Mouse (Mus musculus) midbrain, embryonic 11.5 days (tissue): ENCODE results near the gene Mgll. TPM values are rescaled to one million over a fixed set of nuclear protein-coding genes. Genes with fewer than 3 reads are reported as not detected.

ENCODE experiments used
- ATAC-seq: fragments of 200-750 bp; cut with Nextera tagmentation; 2 replicates; pipeline ENCODE4 v1.8.0; 2017; ENCODE audit warnings: moderate TSS enrichment, moderate library complexity; ENCODE audit not compliant: low FRiP score
- DNase-seq: peaks from one replicate; pipeline ENCODE4 v3.0.0; 2015; ENCODE audit warnings: low spot score; ENCODE audit errors: missing footprints
- H3K27ac ChIP-seq: fragments of 300-500 bp; sonication (generic); 2 replicates; pipeline ENCODE4 v1.5.1; 2014; ENCODE audit warnings: low read depth, low read length
- H3K27me3 ChIP-seq: fragments of 300-500 bp; sonication (generic); 2 replicates; pipeline ENCODE4 v1.6.1; 2014; ENCODE audit warnings: mild to moderate bottlenecking, low read length, moderate library complexity, mixed read lengths; ENCODE audit not compliant: control insufficient read depth, insufficient read depth
- H3K36me3 ChIP-seq: fragments of 300-500 bp; sonication (generic); 2 replicates; pipeline ENCODE4 v1.6.1; 2014; ENCODE audit warnings: mild to moderate bottlenecking, low read length, moderate library complexity, mixed read lengths; ENCODE audit not compliant: control insufficient read depth, insufficient read depth
- H3K4me1 ChIP-seq: fragments of 300-500 bp; sonication (generic); 2 replicates; pipeline ENCODE4 v1.6.1; 2014; ENCODE audit warnings: low read length; ENCODE audit not compliant: control insufficient read depth, insufficient read depth
- H3K4me2 ChIP-seq: fragments of 300-500 bp; sonication (generic); 2 replicates; pipeline ENCODE4 v1.6.1; 2014; ENCODE audit warnings: mild to moderate bottlenecking, moderate library complexity
- H3K4me3 ChIP-seq: fragments of 300-500 bp; sonication (generic); 2 replicates; pipeline ENCODE4 v1.5.1; 2014; ENCODE audit warnings: low read depth, low read length
- H3K9ac ChIP-seq: fragments of 300-500 bp; sonication (generic); 2 replicates; pipeline ENCODE4 v1.6.1; 2014; ENCODE audit warnings: low read length
- H3K9me3 ChIP-seq: fragments of 300-500 bp; sonication (generic); 2 replicates; pipeline ENCODE4 v1.6.1; 2016; ENCODE audit warnings: low read length; ENCODE audit not compliant: control insufficient read depth
- WGBS: fragments of 180-500 bp; shearing (Covaris S2); extraction: QIAGEN DNeasy Blood & Tissue Kit; methylation state at CpG from one replicate; pipeline ENCODE4 v1.1.7; 2014; 5-methylcytosine and 5-hydroxymethylcytosine counted together
- polyA plus RNA-seq: library from polyadenylated mRNA; unstranded; fragments of >200 nt; fragmentation: Nextera tagmentation; extraction: Ambion mirVana; gene quantifications from 2 replicates; pipeline ENCODE4 v1.2.1, GENCODE M21; 2014

Mgll gene
- polyA plus RNA-seq, 1 experiment from 2014 or later, result 1.7 TPM

GRCm38 (mm10) chr6:88736741-88737508, 12.7 kb downstream of the Mgll start:
- no peak overlapping the region for H3K4me3 ChIP-seq
- WGBS, result 86% methylated on average over 16 of the region's 16 CpGs
- DNase-seq, result peak; percentile 64

GRCm38 (mm10) chr6:88737509-88737888, 13.3 kb downstream of the Mgll start:
- H3K4me1 ChIP-seq, result peaks cover 3% of the 10 kb centered on the region; the same call in 1 of the 2 replicates
- 79% methylated on average over 6 of the region's 6 CpGs for WGBS
- H3K27me3 ChIP-seq, result 0 out of 2 replicates have a peak, but pooled peaks cover 2% of the 10 kb centered on the region
- ATAC-seq, result no peak
- DNase-seq, result no peak
- H3K9ac ChIP-seq, result no peak overlapping the region
- H3K9me3 ChIP-seq, result no peaks in the 10 kb centered on the region
- H3K4me2 ChIP-seq, result no peak overlapping the region
- no peaks in the 10 kb centered on the region for H3K36me3 ChIP-seq
- H3K27ac ChIP-seq, result no peak overlapping the region
- H3K4me3 ChIP-seq, result no peak overlapping the region

More at GRCm38 (mm10) chr6:88736741-88737508, 12.7 kb downstream of the Mgll start:
- Histone ChIP-seq H3K4me2 (no peak overlapping the region), H3K4me1 (peaks cover 3% of the 10 kb centered on the region; the same call in 1 of the 2 replicates), H3K27ac (no peak overlapping the region), H3K9me3 (no peaks in the 10 kb centered on the region), H3K9ac (no peak overlapping the region), H3K36me3 (no peaks in the 10 kb centered on the region), H3K27me3 (0 out of 2 replicates have a peak, but pooled peaks cover 2% of the 10 kb centered on the region)
- no peak for ATAC-seq

GRCm38 (mm10) chr6:88741041-88741440, 16.8 kb downstream of the Mgll start:
- Histone ChIP-seq H3K27me3 (0 out of 2 replicates have a peak, but pooled peaks cover 2% of the 10 kb centered on the region), H3K4me2 (no peak overlapping the region), H3K36me3 (no peaks in the 10 kb centered on the region), H3K4me1 (no peaks in the 10 kb centered on the region), H3K27ac (no peak overlapping the region), H3K9me3 (no peaks in the 10 kb centered on the region), H3K4me3 (no peak overlapping the region), H3K9ac (no peak overlapping the region)
- DNase-seq (peak; percentile 28), ATAC-seq (no peak)
- WGBS, result 93% methylated on average over 3 of the region's 3 CpGs

DNA sequence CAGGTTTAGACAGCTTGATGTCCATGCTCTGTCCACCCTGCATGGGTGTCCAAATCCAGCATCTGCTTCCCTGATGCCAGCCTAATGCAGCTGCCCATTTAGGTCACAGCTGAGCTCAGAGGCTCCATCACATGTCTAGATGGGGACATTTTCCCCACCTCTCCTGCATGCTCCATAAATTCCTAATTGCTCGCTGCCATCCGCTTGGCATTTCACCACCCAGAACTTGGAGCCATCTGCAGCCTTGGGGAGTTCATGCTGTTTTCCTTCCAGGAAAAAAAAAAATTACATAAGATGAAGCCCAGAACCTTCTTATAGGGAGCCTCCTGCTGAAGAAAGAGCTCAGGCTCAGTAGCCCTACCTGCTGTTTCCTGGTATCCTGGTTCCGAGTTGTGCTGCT, 17.6 kb downstream of the Mgll start:
- H3K36me3 ChIP-seq, result no peaks in the 10 kb centered on the region
- no peaks in the 10 kb centered on the region for H3K4me1 ChIP-seq
- no peak overlapping the region for H3K27ac ChIP-seq
- DNase-seq (peak; percentile 51), ATAC-seq (no peak)
- H3K27me3 ChIP-seq, result 0 out of 2 replicates have a peak, but pooled peaks cover 2% of the 10 kb centered on the region
- H3K4me2 ChIP-seq, result no peak overlapping the region
- no peak overlapping the region for H3K9ac ChIP-seq
- H3K4me3 ChIP-seq, result no peak overlapping the region
- H3K9me3 ChIP-seq, result no peaks in the 10 kb centered on the region
- 92% methylated on average over 3 of the region's 3 CpGs for WGBS

- ATAC-seq (no peak), DNase-seq (peak; percentile 56)
- Histone ChIP-seq H3K9ac (no peak overlapping the region), H3K9me3 (no peaks in the 10 kb centered on the region), H3K27ac (no peak overlapping the region), H3K36me3 (no peaks in the 10 kb centered on the region), H3K4me1 (no peaks in the 10 kb centered on the region), H3K4me3 (no peak overlapping the region), H3K4me2 (no peak overlapping the region), H3K27me3 (0 out of 2 replicates have a peak, but pooled peaks cover 2% of the 10 kb centered on the region)
- WGBS, result 81% methylated on average over 9 of the region's 9 CpGs
These were observed 18.2 kb downstream of the Mgll start for GRCm38 (mm10) chr6:88742286-88743011.

DNA sequence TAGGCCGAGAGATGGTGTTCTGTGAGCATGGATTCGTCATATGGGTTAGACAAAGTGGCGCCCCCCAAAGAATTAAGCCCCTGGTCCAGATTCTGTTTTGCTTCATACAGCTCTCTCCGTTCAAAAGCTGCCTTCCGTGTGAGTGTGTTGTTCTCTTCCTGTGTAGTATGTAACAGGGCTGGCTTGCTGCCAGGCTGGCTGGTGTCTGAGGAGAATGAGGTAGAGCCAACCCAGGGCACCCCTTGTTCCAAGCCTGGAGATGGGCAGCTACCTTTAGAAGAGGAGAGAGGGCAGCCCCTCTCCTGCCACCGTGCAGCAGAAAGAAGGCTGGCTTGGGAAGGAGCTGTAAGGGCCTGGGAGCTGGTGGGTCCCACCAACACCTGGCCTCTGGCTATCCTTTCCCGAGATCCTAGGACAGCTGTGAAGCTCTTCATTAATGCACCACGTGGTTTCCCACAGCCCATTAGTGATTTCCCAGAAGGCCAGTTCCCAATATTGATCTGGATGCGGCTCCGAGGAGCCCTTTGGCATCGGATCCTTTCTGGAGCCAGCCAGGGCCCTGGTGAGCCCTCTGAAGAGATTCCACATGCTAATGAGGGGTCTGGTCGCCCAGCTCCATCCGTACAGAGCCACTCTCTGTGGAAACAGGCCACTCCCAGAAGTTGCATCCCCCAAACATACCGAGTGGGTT, 19.5 kb downstream of the Mgll start:
- Histone ChIP-seq H3K4me2 (no peak overlapping the region), H3K36me3 (no peaks in the 10 kb centered on the region), H3K4me3 (no peak overlapping the region), H3K9me3 (no peaks in the 10 kb centered on the region), H3K27ac (no peak overlapping the region), H3K27me3 (no peaks in the 10 kb centered on the region), H3K9ac (no peak overlapping the region), H3K4me1 (no peaks in the 10 kb centered on the region)
- DNase-seq, result peak; percentile 82
- 74% methylated on average over 14 of the region's 14 CpGs for WGBS
- ATAC-seq, result peak; percentile 44; the same call in 1 of the 2 replicates

GRCm38 (mm10) chr6:88745027-88745426, 20.8 kb downstream of the Mgll start:
- WGBS, result 83% methylated on average over 10 of the region's 10 CpGs
- Histone ChIP-seq H3K27me3 (no peaks in the 10 kb centered on the region), H3K27ac (no peak overlapping the region), H3K4me1 (no peaks in the 10 kb centered on the region), H3K9ac (no peak overlapping the region), H3K4me2 (no peak overlapping the region), H3K4me3 (no peak overlapping the region), H3K9me3 (no peaks in the 10 kb centered on the region), H3K36me3 (no peaks in the 10 kb centered on the region)
- no peak for ATAC-seq
- DNase-seq, result peak; percentile 37

GRCm38 (mm10) chr6:88746271-88746670, 22.1 kb downstream of the Mgll start:
- H3K4me1 ChIP-seq, result no peaks in the 10 kb centered on the region
- 77% methylated on average over 8 of the region's 8 CpGs for WGBS

More at GRCm38 (mm10) chr6:88746271-88746670, 22.1 kb downstream of the Mgll start:
- H3K27me3 ChIP-seq, result no peaks in the 10 kb centered on the region
- H3K9ac ChIP-seq, result no peak overlapping the region
- DNase-seq (peak; percentile 60), ATAC-seq (no peak)
- H3K9me3 ChIP-seq, result no peaks in the 10 kb centered on the region
- no peak overlapping the region for H3K4me2 ChIP-seq
- no peaks in the 10 kb centered on the region for H3K36me3 ChIP-seq
- no peak overlapping the region for H3K27ac ChIP-seq
- H3K4me3 ChIP-seq, result no peak overlapping the region
